Mouse (Mus musculus): Measurements from ENCODE around the gene Rasgef1b. TPM values are rescaled to one million over a fixed set of nuclear protein-coding genes. Genes with fewer than 3 reads are reported as not detected.

Rasgef1b gene
- total and polyA plus RNA-seq, 3 experiments = 0.17 to 0.26 (median 0.21) TPM

GRCm38 (mm10) chr5:99533416-99533815 is 195.4 kb downstream of the Rasgef1b start:
- dilution Hi-C loops (cut with MboI; ENCODE audit: extremely low pct_ligation_motif_present, extremely low pct_unique_long_range_greater_than_20kb, low sequenced_read_pairs) = no loop called here
- in situ Hi-C loops (cut with MboI; ENCODE audit: low pct_ligation_motif_present, low pct_unique_long_range_greater_than_20kb, low sequenced_read_pairs) = no loop called here
- no peak overlapping the region for H3K9ac ChIP-seq (ENCODE audit: insufficient read depth, low read depth)

GRCm38 (mm10) chr5:99526797-99527201 is 202.1 kb downstream of the Rasgef1b start:
- H3K4me2 ChIP-seq (ENCODE audit: insufficient read depth, low read depth, poor library complexity, severe bottlenecking) = no peak overlapping the region
- H3K27ac ChIP-seq (ENCODE audit: insufficient read depth, low read depth) = no peak overlapping the region
- no peak overlapping the region for H3K4me3 ChIP-seq (replicated peaks in 1 of 3; ENCODE audit: low read depth in 2 of 3, low read length in 2 of 3, poor library complexity in 1 of 3)
- dilution Hi-C loops (cut with MboI; ENCODE audit: extremely low pct_ligation_motif_present, extremely low pct_unique_long_range_greater_than_20kb, low sequenced_read_pairs) = no loop called here
- H3K27me3 ChIP-seq (replicated peaks) = no peaks in the 10 kb centered on the region
- no peaks in the 10 kb centered on the region for H3K79me2 ChIP-seq (replicated peaks; ENCODE audit: control insufficient read depth, extremely low read depth, insufficient read depth, poor library complexity, severe bottlenecking)
- no peaks in the 10 kb centered on the region for H3K9me3 ChIP-seq (replicated peaks; ENCODE audit: low read length)
- DNase-seq (ENCODE audit: extremely low read depth) = no peak
- in situ Hi-C loops (cut with MboI; ENCODE audit: low pct_ligation_motif_present, low pct_unique_long_range_greater_than_20kb, low sequenced_read_pairs) = no loop called here
- TF ChIP-seq MYC (IDR thresholded peaks at IDR 0.05; ENCODE audit: low read depth, low read length) = no peak
- no peak for TF ChIP-seq POLR2A (IDR thresholded peaks at IDR 0.05; ENCODE audit: low read depth, low read length)
- no peak overlapping the region for H3K9ac ChIP-seq (ENCODE audit: insufficient read depth, low read depth)
- H3K36me3 ChIP-seq (replicated peaks in 1 of 2; ENCODE audit: control insufficient read depth in 1 of 2, insufficient read depth in 1 of 2, low read length in 1 of 2) = no peaks in the 10 kb centered on the region
- peaks cover 0 to 15% of the 10 kb centered on the region in 2 experiments; a peak in 2 of 4 replicates for H3K4me1 ChIP-seq (ENCODE audit: control insufficient read depth in 1 of 2, insufficient read depth in 2 of 2)

More at GRCm38 (mm10) chr5:99533416-99533815, 195.4 kb downstream of the Rasgef1b start:
- Histone ChIP-seq H3K4me3 (replicated peaks in 1 of 3; ENCODE audit: low read depth in 2 of 3, low read length in 2 of 3, poor library complexity in 1 of 3) (no peak overlapping the region), H3K4me2 (ENCODE audit: insufficient read depth, low read depth, poor library complexity, severe bottlenecking) (no peak overlapping the region), H3K79me2 (replicated peaks; ENCODE audit: control insufficient read depth, extremely low read depth, insufficient read depth, poor library complexity, severe bottlenecking) (no peaks in the 10 kb centered on the region), H3K36me3 (replicated peaks in 1 of 2; ENCODE audit: control insufficient read depth in 1 of 2, insufficient read depth in 1 of 2, low read length in 1 of 2) (no peaks in the 10 kb centered on the region), H3K9me3 (replicated peaks; ENCODE audit: low read length) (no peaks in the 10 kb centered on the region), H3K27me3 (replicated peaks) (no peaks in the 10 kb centered on the region), H3K27ac (ENCODE audit: insufficient read depth, low read depth) (no peak overlapping the region), H3K4me1 (ENCODE audit: control insufficient read depth in 1 of 2, insufficient read depth in 2 of 2) (no peaks in the 10 kb centered on the region)
- TF ChIP-seq MAFK (IDR thresholded peaks at IDR 0.05; ENCODE audit: insufficient replicate concordance, low read length) (no peak), KAT2A (IDR thresholded peaks at IDR 0.05; ENCODE audit: insufficient replicate concordance, low read length) (no peak), BHLHE40 (IDR thresholded peaks at IDR 0.05; ENCODE audit: low read depth, low read length) (no peak), TCF12 (IDR thresholded peaks at IDR 0.05; ENCODE audit: low read depth, low read length) (no peak), ZKSCAN1 (IDR thresholded peaks at IDR 0.05; ENCODE audit: borderline replicate concordance, low read depth, low read length) (no peak), GABPA (IDR thresholded peaks at IDR 0.05; ENCODE audit: insufficient replicate concordance, low read depth, low read length) (no peak), RAD21 (IDR thresholded peaks at IDR 0.05; ENCODE audit: low read depth, low read length) (no peak), NELFE (IDR thresholded peaks at IDR 0.05; ENCODE audit: low read depth, low read length) (no peak), ELF1 (IDR thresholded peaks at IDR 0.05; ENCODE audit: low read depth, low read length) (no peak), ZNF384 (IDR thresholded peaks at IDR 0.05; ENCODE audit: low read depth, low read length) (no peak), TBP (conservative IDR thresholded peaks at IDR 0.05; ENCODE audit: low read depth, low read length) (no peak), MYC (IDR thresholded peaks at IDR 0.05; ENCODE audit: low read depth, low read length) (no peak), USF1 (IDR thresholded peaks at IDR 0.05; ENCODE audit: low read depth, low read length) (no peak), MAZ (IDR thresholded peaks at IDR 0.05; ENCODE audit: low read depth, low read length) (no peak), CTCF (conservative IDR thresholded peaks at IDR 0.05 in 1 of 2, IDR thresholded peaks at IDR 0.05 in 1 of 2; ENCODE audit: low read depth in 2 of 2, low read length in 2 of 2) (no peak)
- no peak for DNase-seq (ENCODE audit: extremely low read depth)
